Mouse (Mus musculus) CD4-positive, CD25-positive, alpha-beta regulatory T cell, adult 2 months (primary cell): ENCODE data around the gene Ssb.
A peak's percentile ranks its signal among the peaks of the same experiment; 100 is the strongest.

ENCODE experiments used
- DNase-seq: peaks from one replicate; pipeline ENCODE4 v3.0.0-alpha.2; 2012; ENCODE audit warnings: low read depth, low spot score

Gene Ssb

GRCm38 (mm10) chr2:69861485-69862091 is at the start of gene Ssb:
Gene Ssb, plus strand, starts transcription at chr2:69861562.
- DNase-seq = peak; percentile 97

- DNase-seq = no peak
Observed at GRCm38 (mm10) chr2:69816575-69816974, 44.8 kb upstream of the Ssb start.

GRCm38 (mm10) chr2:69818350-69819085 is 42.8 kb upstream of the Ssb start:
- DNase-seq = no peak

- DNase-seq = no peak
Observed at GRCm38 (mm10) chr2:69820201-69820600, 41.2 kb upstream of the Ssb start.

GRCm38 (mm10) chr2:69821711-69822110 is 39.7 kb upstream of the Ssb start, which contains the start of gene Klhl23:
Gene Klhl23, plus strand, starts transcription at chr2:69821944.
- peak; percentile 7 for DNase-seq

GRCm38 (mm10) chr2:69822361-69823128 is 38.8 kb upstream of the Ssb start:
- peak; percentile 22 for DNase-seq

GRCm38 (mm10) chr2:69823129-69823677 is 38.2 kb upstream of the Ssb start:
- peak; percentile 18 for DNase-seq

GRCm38 (mm10) chr2:69825898-69826297 is 35.5 kb upstream of the Ssb start:
- DNase-seq = no peak

GRCm38 (mm10) chr2:69826380-69826779 is 35.0 kb upstream of the Ssb start:
- DNase-seq = no peak

- no peak for DNase-seq
Observed at GRCm38 (mm10) chr2:69828031-69828430, 33.3 kb upstream of the Ssb start.

- DNase-seq = no peak
Observed at GRCm38 (mm10) chr2:69829680-69830079, 31.7 kb upstream of the Ssb start.

GRCm38 (mm10) chr2:69830116-69830515 is 31.2 kb upstream of the Ssb start:
- DNase-seq = no peak

- no peak for DNase-seq
Observed at GRCm38 (mm10) chr2:69837244-69837967, 24.0 kb upstream of the Ssb start.

GRCm38 (mm10) chr2:69837996-69838395 is 23.4 kb upstream of the Ssb start:
- DNase-seq = no peak

- no peak for DNase-seq
Observed at GRCm38 (mm10) chr2:69838707-69839106, 22.7 kb upstream of the Ssb start.

- DNase-seq = no peak
Observed at GRCm38 (mm10) chr2:69840261-69840660, 21.1 kb upstream of the Ssb start.

GRCm38 (mm10) chr2:69849215-69849614 is 12.1 kb upstream of the Ssb start:
- no peak for DNase-seq

- no peak for DNase-seq
Observed at GRCm38 (mm10) chr2:69851427-69852058, 9.8 kb upstream of the Ssb start.

GRCm38 (mm10) chr2:69856392-69856791 is 5.0 kb upstream of the Ssb start:
- peak; percentile 48 for DNase-seq

- DNase-seq = peak; percentile 35
Observed at GRCm38 (mm10) chr2:69857882-69858281, 3.5 kb upstream of the Ssb start.

GRCm38 (mm10) chr2:69860972-69861452 is 350 bp upstream of the Ssb start:
- DNase-seq = peak; percentile 61
